Mouse (Mus musculus) small intestine, adult 2 months (tissue): Measurements from ENCODE around the gene Rpl35a. TPM values are rescaled to one million over a fixed set of nuclear protein-coding genes. Genes with fewer than 3 reads are reported as not detected.
"Not testable (repeated sequence)": the region's sequence is repeated elsewhere in the genome, so short reads cannot be mapped to it uniquely, and the experiment has no call there.

ENCODE experiments used
- H3K27ac ChIP-seq: fragments of 200-500 bp; 2 replicates; pipeline ENCODE4 v1.5.1; 2012; ENCODE audit warnings: low read depth, low read length, control low read depth, inconsistent platforms; ENCODE audit not compliant: insufficient read depth
- H3K27me3 ChIP-seq: fragments of 200-500 bp; 2 replicates; pipeline ENCODE4 v1.6.1; 2012; ENCODE audit warnings: mild to moderate bottlenecking, moderate library complexity, low read length, inconsistent platforms; ENCODE audit not compliant: control insufficient read depth, insufficient read depth
- H3K36me3 ChIP-seq: fragments of 200-500 bp; 2 replicates; pipeline ENCODE4 v1.6.1; 2012; ENCODE audit warnings: mild to moderate bottlenecking, low read length, control low read depth, inconsistent platforms; ENCODE audit not compliant: control insufficient read depth, insufficient read depth
- H3K4me1 ChIP-seq: fragments of 200-500 bp; 2 replicates; pipeline ENCODE4 v1.6.1; 2012; ENCODE audit warnings: low read length, inconsistent platforms, mixed read lengths; ENCODE audit not compliant: control insufficient read depth, insufficient read depth, insufficient read length
- H3K4me3 ChIP-seq: fragments of 200-500 bp; 2 replicates; pipeline ENCODE4 v1.5.1; 2012; ENCODE audit warnings: low read depth, mild to moderate bottlenecking, control low read depth, inconsistent platforms, low read length, moderate library complexity
- CTCF ChIP-seq: fragments of 200-500 bp; IDR thresholded peaks from 2 replicates; pipeline ENCODE4 v1.5.1; 2012; ENCODE audit warnings: low read depth, mild to moderate bottlenecking, control low read depth, inconsistent platforms, low read length, moderate library complexity, mixed read lengths; ENCODE audit not compliant: insufficient replicate concordance, insufficient read length; ENCODE audit errors: extremely low read depth
- POLR2A ChIP-seq: fragments of 200-500 bp; IDR thresholded peaks from 2 replicates; pipeline ENCODE4 v1.6.1; 2012; ENCODE audit warnings: low read depth, mild to moderate bottlenecking, control low read depth, inconsistent platforms, low read length, moderate library complexity
- WGBS: fragments of 180-500 bp; shearing (Covaris S2); methylation state at CpG from one replicate; pipeline ENCODE4 v1.1.7; 2018; 5-methylcytosine and 5-hydroxymethylcytosine counted together
- polyA plus RNA-seq: library from polyadenylated mRNA; depleted of rRNA; stranded (reverse); fragments of >200 nt; gene quantifications from 2 replicates; pipeline ENCODE4 v1.2.3, GENCODE M21; 2012

Rpl35a gene
- polyA plus RNA-seq, 1 experiment: 67.4 TPM

- TF ChIP-seq CTCF (no peak), POLR2A (no peak)
- no peaks in the 10 kb centered on the region for H3K36me3 ChIP-seq
- H3K27ac ChIP-seq: no peak overlapping the region
- WGBS: 88% methylated on average over 4 of the region's 4 CpGs
- H3K4me3 ChIP-seq: no peak overlapping the region
- no peaks in the 10 kb centered on the region for H3K27me3 ChIP-seq
- H3K4me1 ChIP-seq: no peaks in the 10 kb centered on the region
Observed at GRCm38 (mm10) chr16:33036006-33036405, 20.2 kb upstream of the Rpl35a start.

DNA sequence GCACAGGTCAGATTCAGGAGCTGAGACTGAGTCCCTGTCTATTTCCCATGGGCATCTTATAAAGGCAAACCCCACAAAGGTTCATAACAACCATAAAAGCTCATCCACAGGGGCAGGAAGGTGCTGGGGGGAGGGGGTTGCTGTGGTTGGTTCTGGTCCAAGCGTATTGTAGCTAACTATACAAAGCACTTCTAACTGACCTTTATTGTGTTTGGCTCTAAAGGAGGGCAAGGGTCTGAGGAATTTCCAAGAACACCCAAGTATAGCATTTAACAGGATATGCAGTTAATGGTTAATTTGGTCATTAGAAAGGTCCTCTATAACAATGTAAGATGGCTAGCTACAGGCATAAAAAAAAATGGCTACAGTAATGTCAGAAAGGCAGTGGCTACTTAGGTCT, 13.6 kb upstream of the Rpl35a start:
- WGBS: 89% methylated on average over 1 of the region's 1 CpGs
- Histone ChIP-seq H3K27me3 (no peaks in the 10 kb centered on the region), H3K27ac (no peak overlapping the region), H3K4me1 (no peaks in the 10 kb centered on the region), H3K36me3 (no peaks in the 10 kb centered on the region), H3K4me3 (no peak overlapping the region)
- TF ChIP-seq CTCF (no peak), POLR2A (no peak)

DNA sequence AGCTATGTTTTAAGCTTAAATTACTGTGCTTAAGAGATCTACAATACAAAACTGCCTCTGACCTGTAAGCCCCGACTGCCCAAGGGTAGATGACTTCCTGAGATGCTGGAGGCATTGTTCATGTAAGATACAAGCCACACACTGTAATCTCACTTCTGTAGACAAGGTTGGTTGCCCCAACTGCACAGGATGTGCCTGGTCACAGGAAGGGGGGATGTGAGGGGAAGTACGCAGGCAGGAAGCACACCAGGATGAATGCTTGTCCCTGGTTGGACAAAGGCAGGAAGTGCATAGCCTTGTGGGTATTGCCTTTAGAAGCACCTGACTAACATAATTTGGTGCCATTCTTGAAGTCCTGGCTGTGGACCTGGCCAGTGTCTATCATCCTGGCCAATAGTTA, 13.0 kb upstream of the Rpl35a start:
- Histone ChIP-seq H3K4me1 (no peaks in the 10 kb centered on the region), H3K4me3 (no peak overlapping the region), H3K27ac (no peak overlapping the region), H3K36me3 (no peaks in the 10 kb centered on the region), H3K27me3 (no peaks in the 10 kb centered on the region)
- 70% methylated on average over 2 of the region's 2 CpGs for WGBS
- no peak for TF ChIP-seq POLR2A
- TF ChIP-seq CTCF: no peak

- H3K4me3 ChIP-seq: no peak overlapping the region
- WGBS: 84% methylated on average over 1 of the region's 1 CpGs
Observed at GRCm38 (mm10) chr16:33048004-33048403, 8.2 kb upstream of the Rpl35a start.

DNA sequence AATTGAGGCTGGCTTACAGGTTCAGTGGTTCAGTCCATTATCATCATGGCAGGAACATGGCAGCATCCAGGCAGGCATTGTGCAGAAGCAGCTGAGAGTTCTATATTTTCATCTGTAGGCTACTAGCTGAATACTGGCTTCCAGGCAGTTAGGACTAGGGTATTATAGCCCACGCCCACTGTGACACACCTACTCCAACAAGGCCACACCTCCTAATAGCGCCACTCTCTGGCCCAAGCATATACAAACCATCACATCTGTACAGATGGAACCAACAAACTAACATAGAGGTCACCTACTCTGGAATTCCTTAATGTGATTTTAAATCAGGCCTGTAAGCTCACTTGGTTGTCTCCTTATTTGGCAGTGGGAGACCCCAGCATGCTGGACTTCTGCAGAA, 7.6 kb upstream of the Rpl35a start:
- 71% methylated on average over 2 of the region's 2 CpGs for WGBS
- H3K4me1 ChIP-seq: no peaks in the 10 kb centered on the region
- H3K27me3 ChIP-seq: no peaks in the 10 kb centered on the region
- TF ChIP-seq POLR2A (no peak), CTCF (no peak)
- no peak overlapping the region for H3K4me3 ChIP-seq
- no peaks in the 10 kb centered on the region for H3K36me3 ChIP-seq
- H3K27ac ChIP-seq: no peak overlapping the region

More at GRCm38 (mm10) chr16:33048004-33048403, 8.2 kb upstream of the Rpl35a start:
- Histone ChIP-seq H3K27ac (no peak overlapping the region), H3K4me1 (no peaks in the 10 kb centered on the region), H3K27me3 (no peaks in the 10 kb centered on the region), H3K36me3 (no peaks in the 10 kb centered on the region)
- no peak for TF ChIP-seq POLR2A
- TF ChIP-seq CTCF: no peak

GRCm38 (mm10) chr16:33049809-33050208, 6.4 kb upstream of the Rpl35a start:
- Histone ChIP-seq H3K4me3 (no peak overlapping the region), H3K27ac (no peak overlapping the region), H3K36me3 (no peaks in the 10 kb centered on the region), H3K4me1 (no peaks in the 10 kb centered on the region), H3K27me3 (no peaks in the 10 kb centered on the region)
- WGBS: 87% methylated on average over 16 of the region's 16 CpGs
- TF ChIP-seq CTCF: no peak
- no peak for TF ChIP-seq POLR2A

DNA sequence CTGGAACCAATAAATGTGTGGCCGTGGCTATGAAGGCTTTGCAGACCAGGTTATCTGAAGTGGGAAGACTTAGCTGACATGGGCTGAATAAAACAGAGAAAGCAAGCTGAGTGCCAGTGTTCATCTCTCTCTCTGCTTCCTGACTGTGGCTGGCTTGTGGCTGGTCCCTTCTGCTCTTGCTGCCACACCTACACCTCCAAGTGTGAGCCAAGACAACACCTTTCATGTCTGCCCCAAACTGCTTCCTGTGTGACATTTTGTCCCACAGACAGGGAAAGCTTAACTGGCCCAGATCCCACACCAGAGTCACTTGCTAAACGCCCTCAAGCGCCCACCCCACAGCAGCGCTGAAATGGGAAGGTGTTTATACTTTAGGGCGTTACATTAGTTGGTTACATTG, 3.1 kb upstream of the Rpl35a start:
- Histone ChIP-seq H3K27me3 (no peaks in the 10 kb centered on the region), H3K4me1 (peaks cover 4% of the 10 kb centered on the region; the same call in 1 of the 2 replicates), H3K27ac (no peak overlapping the region), H3K36me3 (peaks cover under 1% of the 10 kb centered on the region; the same call in 1 of the 2 replicates), H3K4me3 (no peak overlapping the region)
- TF ChIP-seq CTCF (no peak), POLR2A (no peak)
- 74% methylated on average over 5 of the region's 5 CpGs for WGBS

DNA sequence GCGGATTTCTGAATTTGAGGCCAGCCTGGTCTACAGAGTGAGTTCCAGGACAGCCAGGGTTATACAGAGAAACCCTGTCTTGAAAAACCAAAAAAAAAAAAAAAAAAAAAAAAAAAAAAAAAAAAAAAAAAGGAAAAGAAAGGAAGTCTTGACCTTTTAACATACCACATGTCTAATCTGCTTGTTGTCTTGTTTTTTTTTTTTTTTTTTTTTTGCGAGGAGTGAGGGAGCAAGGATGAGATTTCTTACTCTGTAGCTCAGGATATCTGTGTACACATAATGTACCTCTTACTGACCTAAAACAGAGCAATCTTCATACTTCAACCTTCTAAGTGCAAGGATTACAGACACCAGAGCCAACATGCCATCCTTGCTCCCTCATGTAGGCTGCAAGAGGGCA, 1.3 kb upstream of the Rpl35a start:
- not testable (repeated sequence) for H3K27ac ChIP-seq, H3K4me1 ChIP-seq, H3K27me3 ChIP-seq, H3K36me3 ChIP-seq, H3K4me3 ChIP-seq
- 80% methylated on average over 2 of the region's 2 CpGs for WGBS
